Comparison of ENCODE assay signal across 9 mouse cellular contexts in the genomic region with DNA sequence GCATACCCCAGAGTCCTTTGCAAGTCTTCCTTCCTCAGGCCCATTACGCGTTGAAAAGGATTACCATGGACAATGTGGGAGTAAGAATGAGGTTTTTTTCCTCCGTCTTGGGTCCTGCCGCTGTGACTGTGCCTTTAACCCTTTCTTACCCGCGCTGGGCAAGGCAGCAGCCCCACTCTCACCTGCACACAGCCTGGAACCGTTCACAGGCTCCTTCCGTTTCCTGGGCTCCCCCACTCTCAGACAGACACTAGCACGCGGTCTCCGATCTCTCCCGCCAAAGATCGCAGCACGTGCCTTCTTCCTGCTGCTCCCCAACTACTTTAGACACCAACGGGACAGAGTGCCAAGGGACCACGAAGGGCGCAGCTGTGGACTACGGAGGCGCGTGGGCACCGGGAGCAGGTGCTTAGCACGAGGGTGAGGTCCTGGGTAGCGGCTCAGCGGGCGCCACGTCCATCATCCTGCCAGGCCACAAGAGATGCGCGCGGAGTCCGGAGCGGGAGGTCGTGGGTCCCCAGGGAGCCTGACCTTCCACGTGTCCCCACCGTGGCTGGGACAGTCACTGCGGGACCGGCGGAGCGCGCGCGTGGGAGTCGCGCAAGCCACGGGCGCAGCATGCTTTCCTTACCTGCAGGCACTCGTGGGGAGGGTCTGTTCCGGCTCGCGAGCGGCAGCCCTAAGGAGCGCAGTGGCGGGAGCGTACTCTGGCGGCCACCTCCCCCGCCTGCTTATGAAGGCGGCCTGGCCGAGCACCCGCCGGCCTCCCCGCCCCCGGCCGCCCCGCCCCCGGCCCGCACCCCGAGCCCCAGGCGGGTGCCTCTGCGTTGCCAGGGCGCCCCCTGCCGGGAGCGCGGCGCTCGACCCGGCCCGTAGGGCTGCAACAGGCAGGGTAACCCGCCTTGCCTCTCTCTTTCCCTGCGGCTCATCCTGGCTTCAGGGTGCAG. TPM values are rescaled to one million over a fixed set of nuclear protein-coding genes. Genes with fewer than 3 reads are reported as not detected.
DNase-seq lines count a peak whose midpoint lies in the region; ATAC-seq lines count a peak whose summit lies in the region.
"Had no signal": no experiment of that assay in that cellular context is flagged by ENCODE, and none has a peak within 500 bp of the region (broad histone marks: within the 10 kb centered on the region; RNA-seq: fewer than 3 reads in every experiment).

A gene (minus strand): TSS at position 774 of the 947 bp plus-strand sequence.

- 0 out of 2 replicates have a peak, but pooled peaks cover 2% of the 10 kb centered on the region for H3K27me3 ChIP-seq in hindbrain, embryonic 11.5 days (ENCODE audit: control insufficient read depth, insufficient read depth, low read length)

- no peaks in the 10 kb centered on the region for H3K9me3 ChIP-seq in hindbrain, embryonic 11.5 days (ENCODE audit: control insufficient read depth, low read length)

- peak; percentile 67 for ATAC-seq in hindbrain, embryonic 11.5 days (ENCODE audit: low FRiP score)
- ATAC-seq in megakaryocyte progenitor cell, adult 5-6 weeks (replicated peaks; ENCODE audit: poor library complexity) = peak; percentile 54; the same call in 1 of the 2 replicates
- no peak for ATAC-seq in activated CD4-positive, CD25-positive, alpha-beta regulatory T cell, adult 4 months

- H3K9ac ChIP-seq in hindbrain, embryonic 11.5 days (ENCODE audit: low read depth, low read length) = peak within 1 kb of the TSS; percentile 21; the same call in 1 of the 2 replicates

- DNase-seq in R1 (ENCODE audit: low read depth, low spot score) = peak; percentile 81
- DNase-seq in cerebellum, adult 18-20 months = peak; percentile 58 to 78
- DNase-seq in forelimb bud, embryonic 11.5 days (ENCODE audit: low read depth, low spot score) = peak; percentile 60
- peak; percentile 88 for DNase-seq in hindbrain, embryonic 11.5 days (ENCODE audit: low spot score)
- DNase-seq in left cerebral cortex, adult 8-10 months (ENCODE audit: low spot score in 2 of 2) = peak; percentile 18 to 36
- peak; percentile 20 for DNase-seq in spleen, adult 12 weeks (ENCODE audit: low spot score)

- H3K27ac ChIP-seq in hindbrain, embryonic 11.5 days (ENCODE audit: low read depth, low read length) = no peak within 1 kb of the TSS
- H3K27ac ChIP-seq: macrophage had no signal

- H3K4me3 ChIP-seq in hindbrain, embryonic 11.5 days (ENCODE audit: low read depth, low read length) = peak within 1 kb of the TSS; percentile 42

- H3K4me2 ChIP-seq in hindbrain, embryonic 11.5 days (replicated peaks; ENCODE audit: low read depth, low read length) = peak within 1 kb of the TSS; percentile 86

- no peaks in the 10 kb centered on the region for H3K36me3 ChIP-seq in hindbrain, embryonic 11.5 days (ENCODE audit: control insufficient read depth, insufficient read depth, low read length)

- H3K4me1 ChIP-seq in hindbrain, embryonic 11.5 days (replicated peaks; ENCODE audit: control insufficient read depth, insufficient read depth, low read length) = peaks cover 6% of the 10 kb centered on the region

- WGBS in hindbrain, embryonic 11.5 days = under 1% methylated on average over 53 of the region's 78 CpGs

RNA-seq across cellular contexts. Expression of the gene that starts here (rescaled TPM):
- 17.4 and 21.2 TPM in 2 replicates for polyA plus RNA-seq in hindbrain, embryonic 11.5 days (2014; fragmentation: Nextera tagmentation; extraction: Ambion mirVana)
- 10 to 100 TPM in 3 of 4 experiments, 1 to 10 TPM in 1; 7.6 to 12.8 (median 11.6) TPM for total RNA-seq in left cerebral cortex, adult 8-10 months (2022)
- total RNA-seq in megakaryocyte progenitor cell, adult 5-6 weeks (2015) = not detected in 2 replicates
- not detected in 2 replicates for total RNA-seq in megakaryocyte progenitor cell, adult 5-6 weeks (2017)
- polyA plus RNA-seq in activated CD4-positive, CD25-positive, alpha-beta regulatory T cell, adult 4 months (2017; shearing (Covaris generic)) = 1 to 10 TPM in 1 of 2 experiments, under 1 TPM in 1; 0.54 to 1.1 TPM
- polyA plus RNA-seq: macrophage had no signal

Comparison
In these comparisons a context has a peak if more than half of its experiments do, and no peak if none do; other contexts are left out.
1. RNA of the gene that starts here (total RNA-seq): 7.6 to 12.8 TPM in left cerebral cortex, adult 8-10 months; not detected in megakaryocyte progenitor cell, adult 5-6 weeks; every median in the first group is over 4 times any median in the second.
2. Peak in ATAC-seq in megakaryocyte progenitor cell, adult 5-6 weeks; RNA of the gene not detected or under 1 TPM.
3. DNase-seq: peak in every context shown above with its lines; median percentile 88 in hindbrain, embryonic 11.5 days; 81 in R1; 68 in cerebellum, adult 18-20 months; 60 in forelimb bud, embryonic 11.5 days; 27 in left cerebral cortex, adult 8-10 months; 20 in spleen, adult 12 weeks.